Mouse (Mus musculus) myocyte (in vitro differentiated cells): ENCODE results near the gene Cyfip2.

Source experiments
- POLR2AphosphoS2 ChIP-seq: IDR thresholded peaks from one replicate; pipeline ENCODE4 v1.6.1; 2011; ENCODE audit warnings: low read depth, control low read depth; ENCODE audit not compliant: insufficient read length
- TCF12 ChIP-seq: IDR thresholded peaks from one replicate; pipeline ENCODE4 v1.6.1; 2011; ENCODE audit warnings: mild to moderate bottlenecking, control low read depth; ENCODE audit not compliant: poor library complexity, insufficient read depth, severe bottlenecking

DNA sequence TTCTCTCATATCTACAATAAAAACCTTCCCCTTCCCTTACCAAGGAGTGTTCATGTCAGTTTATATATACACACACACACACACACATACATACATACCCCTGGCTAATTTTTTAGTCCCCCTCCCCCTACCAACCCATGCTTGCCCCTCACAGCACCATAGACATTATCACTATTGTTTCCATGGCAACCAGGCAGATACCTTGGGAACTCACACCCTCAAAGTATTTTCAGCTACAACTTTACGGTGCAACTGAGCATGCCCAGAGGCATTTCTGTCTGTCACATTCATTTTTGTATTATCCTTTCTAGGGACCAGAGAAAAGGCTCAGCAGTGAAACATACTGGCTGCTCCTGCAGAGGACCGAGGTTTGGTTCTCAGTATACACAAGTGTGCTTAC, 92.4 kb downstream of the Cyfip2 start:
- TF ChIP-seq TCF12 (no peak), POLR2AphosphoS2 (no peak)
